Comparison of ENCODE assay signal across 18 mouse cellular contexts in genomic region chr11:51837164-51838153, GRCm38 (mm10). TPM values are rescaled to one million over a fixed set of nuclear protein-coding genes. Genes with fewer than 3 reads are reported as not detected.
DNase-seq lines count a peak whose midpoint lies in the region; ATAC-seq lines count a peak whose summit lies in the region.
"Had no signal": no experiment of that assay in that cellular context is flagged by ENCODE, and none has a peak within 500 bp of the region (broad histone marks: within the 10 kb centered on the region; RNA-seq: fewer than 3 reads in every experiment).

No protein-coding gene starts in this region.

- H3K27me3 ChIP-seq in embryonic facial prominence, embryonic 14.5 days (replicated peaks; ENCODE audit: control insufficient read depth, insufficient read depth, low read length): no peaks in the 10 kb centered on the region
- H3K27me3 ChIP-seq in embryonic facial prominence, embryonic 10.5 days (replicated peaks; ENCODE audit: low read depth, poor library complexity, severe bottlenecking): no peaks in the 10 kb centered on the region
- H3K27me3 ChIP-seq in liver, embryonic 11.5 days (replicated peaks; ENCODE audit: control insufficient read depth, insufficient read depth, low read length): no peaks in the 10 kb centered on the region
- H3K27me3 ChIP-seq in limb, embryonic 10.5 days (ENCODE audit: low read depth, poor library complexity, severe bottlenecking): no peaks in the 10 kb centered on the region
- H3K27me3 ChIP-seq: hindbrain, embryonic 13.5 days; Patski; stomach, embryonic 15.5 days had no signal

- peak; percentile 30 for DNase-seq in embryonic facial prominence, embryonic 14.5 days (ENCODE audit: low spot score)
- no peak for DNase-seq in embryonic facial prominence, embryonic 10.5 days (ENCODE audit: low spot score)
- peak; percentile 55 for DNase-seq in liver
- no peak for DNase-seq in liver, embryonic 11.5 days (ENCODE audit: low spot score)
- DNase-seq in adipocyte (ENCODE audit: low spot score): peak; percentile 81
- no peak for DNase-seq in thymus, postnatal 4 days
- no peak for DNase-seq in limb, embryonic 10.5 days (ENCODE audit: low spot score)
- DNase-seq: adrenal gland, postnatal 36 days; cerebellum, adult 11-12 months; kidney, adult 2 months; lung, adult 2 months; thymus, postnatal 36 days had no signal

- H3K4me2 ChIP-seq in embryonic facial prominence, embryonic 14.5 days (ENCODE audit: low read depth, low read length): no peak overlapping the region
- no peak overlapping the region for H3K4me2 ChIP-seq in liver, embryonic 11.5 days
- H3K4me2 ChIP-seq: hindbrain, embryonic 13.5 days; stomach, embryonic 15.5 days had no signal

- ATAC-seq in embryonic facial prominence, embryonic 14.5 days (ENCODE audit: low read depth): no peak
- no peak for ATAC-seq in liver, embryonic 11.5 days (replicated peaks; ENCODE audit: low FRiP score)
- ATAC-seq in inflammation-experienced regulatory T-cells, adult 6 months: peak; percentile 45
- ATAC-seq: Patski had no signal

- no peak overlapping the region for H3K27ac ChIP-seq in embryonic facial prominence, embryonic 14.5 days (replicated peaks; ENCODE audit: low read depth, low read length)
- no peak overlapping the region for H3K27ac ChIP-seq in embryonic facial prominence, embryonic 10.5 days (replicated peaks)
- H3K27ac ChIP-seq in liver, embryonic 11.5 days (ENCODE audit: low read depth, low read length): no peak overlapping the region
- no peak overlapping the region for H3K27ac ChIP-seq in limb, embryonic 10.5 days
- H3K27ac ChIP-seq: hindbrain, embryonic 13.5 days; left cerebral cortex, adult 2 months; stomach, embryonic 15.5 days had no signal

- H3K4me1 ChIP-seq in embryonic facial prominence, embryonic 14.5 days (ENCODE audit: control insufficient read depth, insufficient read depth, low read length): peaks cover 8% of the 10 kb centered on the region
- peaks cover 13% of the 10 kb centered on the region for H3K4me1 ChIP-seq in embryonic facial prominence, embryonic 10.5 days
- peaks cover 18% of the 10 kb centered on the region for H3K4me1 ChIP-seq in liver, embryonic 11.5 days (replicated peaks; ENCODE audit: control insufficient read depth, insufficient read depth, low read length)
- peaks cover 9% of the 10 kb centered on the region; the same call in 1 of the 2 replicates for H3K4me1 ChIP-seq in limb, embryonic 10.5 days

- peaks cover 26% of the 10 kb centered on the region for H3K36me3 ChIP-seq in embryonic facial prominence, embryonic 14.5 days (ENCODE audit: control insufficient read depth, insufficient read depth, low read length)
- H3K36me3 ChIP-seq in embryonic facial prominence, embryonic 10.5 days (replicated peaks): no peaks in the 10 kb centered on the region
- no peaks in the 10 kb centered on the region for H3K36me3 ChIP-seq in liver, embryonic 11.5 days (ENCODE audit: control insufficient read depth, insufficient read depth, low read length)
- H3K36me3 ChIP-seq in limb, embryonic 10.5 days: no peaks in the 10 kb centered on the region
- H3K36me3 ChIP-seq: hindbrain, embryonic 13.5 days; stomach, embryonic 15.5 days had no signal

- no peak overlapping the region for H3K9ac ChIP-seq in embryonic facial prominence, embryonic 14.5 days (ENCODE audit: low read depth, low read length)
- H3K9ac ChIP-seq in liver, embryonic 11.5 days (ENCODE audit: low read depth, low read length): no peak overlapping the region
- H3K9ac ChIP-seq: hindbrain, embryonic 13.5 days; stomach, embryonic 15.5 days had no signal

- no peak overlapping the region for H3K4me3 ChIP-seq in embryonic facial prominence, embryonic 14.5 days (ENCODE audit: low read depth, low read length)
- H3K4me3 ChIP-seq in embryonic facial prominence, embryonic 10.5 days: no peak overlapping the region
- H3K4me3 ChIP-seq in liver, embryonic 11.5 days (ENCODE audit: low read depth, low read length): no peak overlapping the region
- no peak overlapping the region for H3K4me3 ChIP-seq in limb, embryonic 10.5 days
- H3K4me3 ChIP-seq: erythroblast, embryonic 14.5 days; hindbrain, embryonic 13.5 days; left cerebral cortex, adult 2 months; stomach, embryonic 15.5 days had no signal

- WGBS in embryonic facial prominence, embryonic 14.5 days: 73% methylated on average over 8 of the region's 8 CpGs
- WGBS in embryonic facial prominence, embryonic 10.5 days: 79% methylated on average over 8 of the region's 8 CpGs
- WGBS in liver, embryonic 11.5 days: 69% methylated on average over 8 of the region's 8 CpGs
- 81% methylated on average over 8 of the region's 8 CpGs for WGBS in limb, embryonic 10.5 days

- H3K9me3 ChIP-seq in embryonic facial prominence, embryonic 14.5 days (ENCODE audit: control insufficient read depth, low read length): no peaks in the 10 kb centered on the region
- no peaks in the 10 kb centered on the region for H3K9me3 ChIP-seq in embryonic facial prominence, embryonic 10.5 days
- H3K9me3 ChIP-seq in liver, embryonic 11.5 days (ENCODE audit: control insufficient read depth, low read length): no peaks in the 10 kb centered on the region
- no peaks in the 10 kb centered on the region for H3K9me3 ChIP-seq in limb, embryonic 10.5 days (replicated peaks)
- H3K9me3 ChIP-seq: hindbrain, embryonic 13.5 days; stomach, embryonic 15.5 days had no signal

RNA-seq across cellular contexts. Expression of gene Jade2, which starts 20.0 kb away (rescaled TPM):
- polyA plus RNA-seq in embryonic facial prominence, embryonic 14.5 days (2014; fragmentation: Nextera tagmentation; extraction: Ambion mirVana): 1.1 and 1.4 TPM in 2 replicates
- polyA plus RNA-seq in embryonic facial prominence, embryonic 10.5 days (2016; fragmentation: Nextera tagmentation; extraction: Ambion mirVana): 0.65 and 0.80 TPM in 2 replicates
- polyA plus RNA-seq in liver, embryonic 11.5 days (2014; fragmentation: Nextera tagmentation; extraction: Ambion mirVana): 0.59 and 1.2 TPM in 2 replicates
- 10 to 100 TPM; 14.1 to 21.5 (median 20.1) TPM for polyA plus RNA-seq in inflammation-experienced regulatory T-cells, adult 6 months (2017; shearing (Covaris generic))
- polyA plus RNA-seq in limb, embryonic 10.5 days (2016; fragmentation: Nextera tagmentation; extraction: Ambion mirVana): 0.69 and 0.78 TPM in 2 replicates

Comparison
In these comparisons a context has a peak if more than half of its experiments do, and no peak if none do; other contexts are left out.
1. DNase-seq: peak in embryonic facial prominence, embryonic 14.5 days (single experiment), liver (single experiment) and adipocyte (single experiment); none in embryonic facial prominence, embryonic 10.5 days (single experiment), liver, embryonic 11.5 days (single experiment), thymus, postnatal 4 days (single experiment) and limb, embryonic 10.5 days (single experiment).